Mouse (Mus musculus) right cerebral cortex, adult 18-20 months (tissue): ENCODE results near the gene Tfeb.

Source experiments
- DNase-seq: peaks from one replicate; pipeline ENCODE4 v3.0.0; 2022; ENCODE audit warnings: mixed read lengths

The Tfeb gene

DNA sequence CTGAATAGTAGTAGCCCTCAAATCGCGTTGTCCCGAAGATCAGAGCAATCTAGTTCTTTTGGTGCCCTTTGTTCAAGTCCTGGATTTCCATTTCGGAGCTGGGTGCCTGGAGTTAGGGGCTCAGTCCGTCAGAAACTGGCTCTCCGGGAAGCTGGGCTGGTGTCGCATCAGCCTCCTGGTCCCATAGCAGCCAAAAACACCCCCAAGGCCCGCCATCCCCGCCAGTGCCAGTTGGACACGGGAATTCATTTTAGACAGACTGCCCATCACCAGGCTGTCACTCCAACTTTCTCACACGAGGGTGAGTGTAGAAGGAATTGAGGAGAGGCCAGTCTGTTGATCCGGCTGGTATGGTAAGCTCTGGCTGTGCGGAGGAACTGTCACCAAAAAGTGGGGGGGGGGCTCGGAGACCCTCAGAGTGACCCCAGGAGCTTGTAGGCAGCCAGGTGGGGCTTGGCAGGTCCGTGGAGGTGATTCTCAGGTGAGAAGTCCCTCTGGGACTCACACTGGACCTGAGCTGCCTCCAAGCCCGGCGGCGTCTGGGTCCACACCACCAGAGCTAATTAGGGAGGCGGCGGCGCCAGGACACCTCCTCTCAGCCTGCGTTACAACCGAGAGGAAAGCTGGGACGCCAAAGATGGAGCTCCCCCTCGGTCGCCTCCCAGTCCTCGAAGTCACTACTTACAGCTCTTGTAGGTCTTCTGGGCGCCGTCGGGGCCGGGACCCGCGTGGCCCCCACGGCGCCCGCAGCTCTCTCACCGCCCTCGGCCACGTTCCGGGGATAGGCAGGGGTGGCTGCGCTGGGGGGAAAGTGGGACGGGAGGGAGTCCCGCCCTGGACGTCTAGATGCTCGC lies 97.0 kb downstream of the Tfeb start:
- no peak for DNase-seq

DNA sequence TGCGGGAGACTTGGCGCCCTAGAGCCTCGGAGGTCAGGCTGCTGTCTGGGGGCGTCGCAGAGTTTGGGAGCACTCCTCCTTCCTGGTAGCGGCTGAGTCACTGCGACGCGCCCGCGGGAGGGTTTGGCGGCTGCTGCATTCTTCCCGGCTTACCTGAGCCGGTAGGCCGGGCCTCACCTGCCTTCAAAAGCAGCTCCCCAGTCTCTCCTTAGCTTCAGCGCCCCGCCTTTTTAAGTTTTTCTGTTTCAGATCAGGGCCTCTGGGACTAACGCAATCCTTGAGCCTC lies 97.6 kb downstream of the Tfeb start, which contains the start of gene Mdfi:
Gene Mdfi (minus strand): TSS at position 210 of the 286 bp plus-strand sequence.
- no peak for DNase-seq

DNA sequence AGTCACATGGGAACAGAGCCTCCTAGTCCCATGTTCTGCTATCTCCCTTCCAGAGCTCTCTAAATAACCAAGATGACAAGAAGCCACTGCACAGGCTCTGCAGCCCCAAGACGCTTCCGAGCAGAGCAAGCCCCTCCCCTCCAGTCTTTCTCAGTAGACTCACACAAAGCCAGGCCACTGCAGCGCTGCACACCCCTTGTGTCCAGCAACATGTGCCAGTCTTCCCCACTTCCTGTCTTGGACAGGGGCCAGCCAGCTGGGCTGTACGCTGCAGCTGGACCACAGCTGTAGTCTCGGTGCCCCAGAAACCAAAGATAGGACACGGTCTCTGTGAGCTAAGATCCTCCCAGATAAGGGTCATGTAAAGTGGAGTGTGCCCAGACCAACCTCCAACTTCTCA lies 101.0 kb downstream of the Tfeb start:
- DNase-seq, result no peak

DNA sequence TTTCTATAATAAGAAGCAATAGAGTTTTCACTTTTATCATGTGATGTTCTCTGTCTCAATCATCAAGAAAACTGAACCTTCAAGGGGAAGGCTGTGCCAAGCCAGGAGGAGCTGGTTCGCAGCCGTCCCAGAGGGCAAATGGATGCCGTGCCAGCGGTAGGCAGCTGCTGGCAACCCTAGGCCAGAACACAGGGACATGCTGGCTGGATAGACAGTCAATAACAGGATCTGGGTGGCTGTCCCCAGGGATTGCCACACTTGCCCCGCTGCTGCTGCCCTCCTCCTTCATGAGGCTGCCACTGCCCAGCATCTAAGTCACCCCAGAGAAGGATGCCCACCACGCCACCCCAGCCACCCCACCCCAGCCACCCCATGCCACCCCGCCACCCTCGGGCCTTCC lies 104.7 kb downstream of the Tfeb start:
- no peak for DNase-seq
